Mouse (Mus musculus) olfactory bulb, adult 2 months (tissue): ENCODE data around the gene Nampt.

Experiments
- CTCF ChIP-seq: fragments of 200-500 bp; IDR thresholded peaks from 2 replicates; pipeline ENCODE4 v1.5.1; 2012; ENCODE audit warnings: low read depth, mild to moderate bottlenecking, low read length, moderate library complexity; ENCODE audit not compliant: insufficient read depth
- POLR2A ChIP-seq: fragments of 200-500 bp; IDR thresholded peaks from 2 replicates; pipeline ENCODE4 v1.6.1; 2012; ENCODE audit warnings: mild to moderate bottlenecking, low read depth, low read length, moderate library complexity; ENCODE audit not compliant: insufficient read depth

DNA sequence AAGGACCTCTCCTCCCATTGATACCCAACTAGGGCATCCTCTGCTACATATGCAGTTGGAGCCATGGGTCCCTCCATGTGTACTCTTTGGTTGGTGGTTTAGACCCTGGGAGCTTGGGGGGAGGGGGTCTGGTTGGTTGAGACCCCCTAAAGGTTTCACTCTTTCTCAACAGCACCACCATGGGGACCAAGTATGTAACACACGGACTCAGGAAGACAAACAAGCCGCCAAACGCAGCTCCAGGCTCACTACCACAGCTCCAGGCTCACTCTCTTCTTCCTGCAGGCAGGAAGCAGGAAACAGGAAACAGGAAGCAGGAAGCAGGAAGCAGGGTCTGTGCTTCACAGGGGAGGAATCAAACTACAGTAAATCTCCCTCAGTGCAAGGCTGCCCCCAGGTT, 60.0 kb downstream of the Nampt start:
- TF ChIP-seq POLR2A = no peak
- no peak for TF ChIP-seq CTCF
